Comparison of ENCODE assay signal across 7 mouse cellular contexts in genomic region chr7:113045613-113046159, GRCm38 (mm10).
A peak's percentile ranks its signal among the peaks of the same experiment; 100 is the strongest.
DNase-seq lines count a peak whose midpoint lies in the region; ATAC-seq lines count a peak whose summit lies in the region.
"Not testable (repeated sequence)": the region's sequence is repeated elsewhere in the genome, so short reads cannot be mapped to it uniquely, and the experiment has no call there.

No protein-coding gene starts in this region.

- DNase-seq in 3134 (ENCODE audit: extremely low read depth, insufficient read length, low spot score) (peak; percentile 36), WW6 (ENCODE audit: low read depth, low spot score) (peak; percentile 36)
- DNase-seq in heart, adult 11 months = peak; percentile 91
- not testable (repeated sequence) for DNase-seq in intestine, embryonic 14.5 days (ENCODE audit: low spot score)
- DNase-seq in kidney, adult 9 months = peak; percentile 33
- peak; percentile 32 for DNase-seq in lung, postnatal 36 days
- peak; percentile 13 for DNase-seq in yolk sac, embryonic 10.5 days (ENCODE audit: low spot score)

- not testable (repeated sequence) for H3K27ac ChIP-seq in intestine, embryonic 14.5 days (ENCODE audit: low read depth)

- not testable (repeated sequence) for H3K4me1 ChIP-seq in intestine, embryonic 14.5 days (replicated peaks; ENCODE audit: control insufficient read depth, insufficient read depth, low read length)

- not testable (repeated sequence) for H3K9ac ChIP-seq in intestine, embryonic 14.5 days (ENCODE audit: low read length)

- H3K9me3 ChIP-seq in intestine, embryonic 14.5 days (ENCODE audit: control insufficient read depth, low read length) = not testable (repeated sequence)

- H3K27me3 ChIP-seq in intestine, embryonic 14.5 days (replicated peaks; ENCODE audit: control insufficient read depth, insufficient read depth, low read length) = not testable (repeated sequence)

- H3K4me2 ChIP-seq in intestine, embryonic 14.5 days (ENCODE audit: low read length) = not testable (repeated sequence)

- H3K4me3 ChIP-seq in intestine, embryonic 14.5 days (ENCODE audit: low read depth, low read length) = not testable (repeated sequence)

- H3K36me3 ChIP-seq in intestine, embryonic 14.5 days (ENCODE audit: control insufficient read depth, insufficient read depth, low read length) = not testable (repeated sequence)

- WGBS in intestine, embryonic 14.5 days = 70% methylated on average over 7 of the region's 8 CpGs

- ATAC-seq in intestine, embryonic 14.5 days (replicated peaks; ENCODE audit: low FRiP score, low TSS enrichment, low read depth) = peak; percentile 32; the same call in 1 of the 2 replicates
